Mouse (Mus musculus) thymus, adult 18-20 months (tissue): ENCODE measurements around the gene Fam129c.
A peak's percentile ranks its signal among the peaks of the same experiment; 100 is the strongest.

Experiments used
- DNase-seq, 2 experiments: peaks; one replicate each; pipeline ENCODE4 v3.0.0; 2022; ENCODE audit warnings: mixed read lengths in 2 of 2

Fam129c gene

DNA sequence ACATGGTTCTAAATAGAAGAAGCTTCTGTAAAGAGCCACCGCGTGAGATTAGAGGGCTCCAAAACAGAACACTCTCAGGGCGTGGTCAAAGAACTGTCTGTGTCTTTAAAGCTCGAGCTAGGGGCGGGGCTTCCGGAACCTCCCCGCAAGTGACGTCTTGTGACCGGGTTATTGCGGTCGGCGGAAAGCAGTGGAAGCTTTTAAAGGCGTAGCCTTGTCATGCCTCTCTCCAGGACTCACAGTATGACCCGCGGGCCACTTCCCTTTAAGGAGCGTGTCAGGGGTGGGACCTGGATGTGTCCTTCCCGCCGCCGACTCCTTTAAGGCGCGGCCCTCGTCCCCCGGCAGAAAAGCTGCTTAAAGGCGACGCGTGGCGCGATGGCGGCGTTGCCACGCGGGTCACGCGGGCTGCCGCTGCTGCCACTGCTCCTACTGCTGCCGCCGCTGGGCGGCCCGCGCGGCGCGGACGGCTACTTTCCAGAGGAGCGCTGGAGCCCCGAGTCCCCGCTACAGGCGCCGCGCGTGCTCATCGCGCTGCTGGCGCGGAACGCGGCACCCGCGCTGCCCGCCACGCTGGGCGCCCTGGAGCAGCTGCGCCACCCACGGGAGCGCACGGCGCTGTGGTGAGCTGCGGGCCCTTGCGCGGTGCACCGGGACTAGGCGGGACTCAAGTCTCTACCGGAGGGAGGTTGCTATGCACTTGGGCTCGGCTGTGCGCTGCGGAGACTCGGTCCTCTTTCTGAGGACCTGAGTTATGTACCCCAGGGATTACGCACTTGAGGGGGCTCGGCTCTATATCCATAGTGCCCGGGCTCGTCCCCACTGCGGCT lies 13.6 kb downstream of the Fam129c start, which contains the start of gene Colgalt1:
Gene Colgalt1 (plus strand): TSS at position 177 of the 830 bp plus-strand sequence.
- DNase-seq: peak; percentile 94 to 98

DNA sequence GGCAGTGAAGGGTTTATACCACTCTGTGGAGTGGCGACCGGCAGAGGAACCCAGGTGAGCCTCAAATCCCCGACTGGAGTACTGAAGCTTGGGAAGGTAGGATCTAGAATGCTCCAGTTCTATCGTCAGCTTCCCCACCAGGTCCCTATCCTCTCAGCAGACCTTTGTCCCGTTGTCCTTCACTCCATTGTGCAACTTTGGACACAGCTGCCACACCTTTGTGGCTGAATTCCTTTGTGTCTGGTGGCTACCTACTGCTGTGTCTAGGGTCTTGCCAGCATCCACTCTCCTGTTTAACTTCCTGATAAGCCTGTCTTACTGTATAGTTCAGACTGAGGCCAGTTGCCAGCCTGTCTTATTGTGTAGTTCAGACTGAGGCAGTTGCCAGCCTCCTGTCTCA lies 14.7 kb downstream of the Fam129c start:
- no peak for DNase-seq

DNA sequence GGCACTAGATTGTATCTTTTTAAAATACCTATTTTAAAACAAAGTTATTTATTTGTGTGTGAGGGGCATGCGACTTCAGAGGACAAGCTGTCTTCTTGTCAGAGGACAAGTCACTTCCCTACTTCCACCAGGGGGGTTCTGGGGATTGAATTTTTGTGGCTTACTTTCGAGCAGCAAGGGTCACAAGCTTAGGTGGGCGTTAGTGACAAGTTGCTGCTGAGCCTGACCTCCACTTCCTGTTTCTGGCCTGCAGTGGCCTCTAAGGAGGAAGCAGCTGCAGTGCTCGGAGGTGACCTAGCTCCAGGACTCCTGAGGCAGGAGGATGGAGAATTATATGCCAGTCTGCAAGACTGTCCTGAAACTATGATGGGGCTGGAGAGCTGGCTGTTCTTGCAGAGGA lies 16.0 kb downstream of the Fam129c start:
- no peak for DNase-seq

DNA sequence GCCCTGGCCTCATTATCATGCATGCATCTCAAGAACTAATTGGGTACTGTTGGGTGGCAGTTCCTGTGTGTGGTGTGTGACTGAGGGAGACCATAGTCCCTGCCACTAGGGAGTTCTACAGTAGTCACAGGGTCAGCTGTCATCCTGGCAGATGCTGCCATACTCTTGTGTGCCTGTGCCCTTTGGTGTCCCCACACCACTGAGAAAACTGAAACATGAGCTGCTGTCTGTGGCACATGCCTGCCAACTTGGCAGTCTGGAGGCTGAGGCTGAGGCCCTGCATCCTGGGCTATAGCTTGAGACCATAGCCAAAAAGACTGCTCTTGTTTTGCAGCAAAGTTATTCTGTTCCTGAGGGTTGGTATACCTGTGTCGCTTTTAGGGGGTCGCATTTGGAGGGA lies 22.3 kb downstream of the Fam129c start:
- DNase-seq: no peak

DNA sequence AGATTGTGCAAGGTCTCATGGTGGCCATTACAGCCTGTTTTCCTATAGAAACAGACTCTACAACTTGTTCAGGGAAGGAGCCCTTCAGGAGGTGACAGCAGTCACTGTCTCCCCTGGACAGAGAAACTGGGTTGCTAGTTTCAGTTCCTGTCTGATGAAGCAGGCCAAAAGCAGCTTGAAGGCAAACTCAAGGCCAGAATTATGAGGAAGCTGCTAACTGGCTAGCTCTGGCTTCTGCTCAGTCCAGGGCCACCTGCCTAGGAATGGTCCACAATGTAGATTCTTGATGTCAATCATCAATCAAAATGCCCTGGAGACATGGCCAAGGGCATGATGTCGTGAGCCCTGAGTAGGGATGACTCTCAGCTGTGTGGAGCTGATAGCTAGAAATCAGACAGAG lies 27.6 kb downstream of the Fam129c start:
- DNase-seq: no peak

DNA sequence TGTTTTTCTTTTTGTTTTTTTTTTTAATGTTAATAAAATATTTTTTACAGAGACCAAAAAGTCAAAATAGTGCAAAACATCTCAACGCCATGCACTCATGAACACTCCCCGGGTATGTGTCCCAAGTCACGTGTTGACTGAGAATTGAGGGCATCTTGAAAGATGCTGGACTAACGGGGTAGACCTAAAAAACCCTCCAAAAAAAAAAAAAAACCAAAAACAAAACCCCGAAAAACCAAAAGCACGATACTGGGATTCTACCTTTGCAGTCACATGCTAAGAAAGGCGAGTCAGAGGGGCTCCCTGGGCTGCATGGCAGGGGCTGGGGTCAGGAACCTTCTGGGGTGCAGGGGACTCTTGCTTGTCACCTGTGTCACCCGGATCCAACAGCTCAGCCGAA lies 29.3 kb downstream of the Fam129c start:
- DNase-seq: no peak

DNA sequence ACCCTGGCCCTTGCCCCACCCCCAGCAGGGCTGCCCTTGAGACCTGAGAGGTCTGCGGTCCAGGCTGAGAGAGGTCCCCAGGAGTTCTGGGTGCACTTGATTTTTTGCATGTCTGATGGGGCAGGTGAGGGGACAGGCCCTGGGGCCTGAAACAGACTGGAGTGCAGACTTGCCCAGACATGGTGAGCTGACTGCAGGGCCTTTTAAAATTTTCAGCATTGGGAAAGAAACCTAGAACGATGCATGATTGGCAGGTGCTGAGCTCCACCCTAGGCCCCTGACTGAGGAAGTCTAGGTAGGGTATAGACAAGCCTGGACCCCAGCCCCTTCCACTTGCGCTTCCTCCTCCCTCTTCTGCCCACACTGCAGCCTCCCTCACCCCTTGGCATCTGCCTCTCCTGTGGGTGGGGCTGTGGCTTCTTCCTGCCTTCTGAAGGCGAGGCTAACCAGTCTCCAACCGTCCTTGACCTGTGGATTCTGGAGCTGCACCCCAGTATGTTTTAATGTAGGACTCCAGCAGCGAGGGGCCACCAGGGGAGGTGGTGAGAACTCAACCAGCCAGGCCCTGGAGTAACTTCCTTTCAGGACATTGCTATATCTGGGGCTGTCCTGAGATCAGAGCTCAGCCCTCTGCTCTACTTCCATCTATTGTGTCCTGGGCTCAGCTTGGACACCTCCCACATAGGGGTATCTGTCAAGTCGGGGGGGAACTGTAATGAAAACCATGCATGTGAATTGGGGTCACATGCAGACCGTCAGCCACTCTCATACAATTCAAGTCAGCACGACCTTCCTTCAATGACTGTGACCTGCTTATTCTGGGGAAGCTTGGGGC lies 30.0 kb downstream of the Fam129c start:
- no peak for DNase-seq

DNA sequence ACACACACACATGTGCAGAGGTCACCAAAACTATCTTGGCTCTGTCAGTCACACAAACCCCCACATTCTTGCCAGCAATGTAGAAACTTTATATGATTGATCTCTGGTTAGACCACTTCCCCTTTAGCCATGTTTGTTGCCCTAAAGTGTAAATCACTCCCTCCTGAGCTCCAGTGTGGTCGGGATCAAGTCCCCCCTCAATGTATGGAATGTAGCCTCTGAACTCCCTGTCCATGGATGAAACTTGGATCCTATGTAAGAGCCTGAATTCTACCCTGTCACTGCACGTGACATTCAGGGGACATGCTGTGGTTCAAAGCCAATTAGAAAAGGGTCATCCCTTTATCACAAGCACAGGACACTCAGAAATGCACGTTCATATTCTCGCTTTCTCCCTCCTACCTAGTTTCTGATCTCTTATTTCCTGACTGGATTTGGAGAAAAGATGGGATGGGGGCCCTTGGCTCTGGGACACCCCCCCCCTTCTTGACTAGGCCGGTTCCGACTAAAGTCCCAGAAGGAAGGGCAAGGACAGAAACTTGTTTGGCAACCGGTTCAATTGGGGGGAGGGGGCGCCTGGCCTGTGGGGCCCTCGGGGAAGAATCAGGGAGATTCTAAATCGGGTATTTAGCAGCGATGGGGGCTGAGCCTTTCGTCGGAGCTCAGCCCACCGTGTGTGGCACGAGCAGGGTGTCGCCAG lies 31.1 kb downstream of the Fam129c start:
- no peak for DNase-seq

DNA sequence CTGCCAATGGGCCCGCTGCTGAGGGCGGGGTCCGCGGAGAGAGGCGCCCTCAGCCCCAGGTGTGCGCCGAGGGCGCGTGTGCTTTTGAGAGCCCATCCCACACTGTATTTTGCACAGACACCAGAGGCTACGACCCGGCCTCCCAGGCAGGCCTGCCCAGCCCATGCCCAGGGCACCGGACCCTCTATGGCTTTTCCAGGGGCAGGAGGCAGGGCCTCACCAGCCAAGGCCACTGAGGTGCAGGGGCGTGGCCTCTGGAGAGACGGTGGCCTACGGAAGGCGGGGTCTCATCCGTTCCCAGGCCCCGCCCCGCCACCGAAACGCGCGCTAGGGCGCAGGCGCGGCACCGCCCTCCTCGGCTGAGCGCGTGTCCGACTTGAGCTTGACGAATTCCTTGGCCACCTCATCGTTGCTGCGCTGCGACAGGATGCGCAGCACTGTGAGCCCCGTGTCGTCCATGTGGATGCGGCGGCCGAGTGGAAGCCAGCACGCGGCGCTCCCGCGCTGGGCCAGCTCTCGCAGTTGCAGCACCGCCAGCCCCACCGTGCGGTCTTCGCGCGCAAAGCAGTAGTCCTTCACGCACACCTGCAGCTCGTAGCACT lies 31.7 kb downstream of the Fam129c start:
- peak; percentile 87 to 88 for DNase-seq

DNA sequence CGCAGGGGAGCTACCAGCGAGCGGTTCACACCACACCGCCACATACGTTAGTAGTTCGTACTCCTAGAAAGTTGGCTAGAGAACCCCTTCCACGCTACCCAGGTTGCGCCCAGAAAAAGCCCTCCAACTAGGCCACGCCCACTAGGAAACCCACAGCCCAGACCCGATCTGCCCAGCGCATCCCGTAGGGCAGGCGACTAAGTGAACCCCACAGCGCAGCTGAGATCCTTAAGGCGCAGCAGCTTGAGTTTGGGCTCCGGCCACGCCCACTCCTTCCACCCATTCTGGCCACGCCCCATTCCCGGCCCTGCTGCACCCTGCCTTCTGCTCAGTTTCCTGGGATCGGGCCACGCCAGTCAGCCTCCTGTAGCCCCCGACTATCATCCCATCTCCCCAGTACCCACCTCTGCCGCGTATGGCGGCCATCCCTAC lies 32.3 kb downstream of the Fam129c start:
- DNase-seq: peak; percentile 49 to 59

DNA sequence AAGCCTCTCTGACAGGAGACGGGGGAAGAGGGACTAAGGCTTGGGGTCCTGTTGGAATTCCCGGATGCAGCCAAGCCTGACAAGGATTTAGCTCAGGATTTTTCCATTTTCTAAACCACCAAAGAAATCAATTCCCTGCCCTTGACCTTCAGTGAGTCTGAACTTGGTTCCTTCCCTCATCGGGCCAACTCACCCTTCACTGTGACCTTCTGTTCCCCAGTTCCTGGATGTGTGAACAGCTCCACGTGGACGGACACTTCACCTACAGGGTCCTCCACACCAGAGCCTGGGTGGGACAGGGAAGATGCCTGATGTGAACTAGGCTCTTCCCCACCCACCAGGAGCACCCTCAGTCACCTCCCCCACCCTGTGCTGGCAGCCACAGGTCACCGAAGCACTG lies 33.3 kb downstream of the Fam129c start:
- DNase-seq: no peak

DNA sequence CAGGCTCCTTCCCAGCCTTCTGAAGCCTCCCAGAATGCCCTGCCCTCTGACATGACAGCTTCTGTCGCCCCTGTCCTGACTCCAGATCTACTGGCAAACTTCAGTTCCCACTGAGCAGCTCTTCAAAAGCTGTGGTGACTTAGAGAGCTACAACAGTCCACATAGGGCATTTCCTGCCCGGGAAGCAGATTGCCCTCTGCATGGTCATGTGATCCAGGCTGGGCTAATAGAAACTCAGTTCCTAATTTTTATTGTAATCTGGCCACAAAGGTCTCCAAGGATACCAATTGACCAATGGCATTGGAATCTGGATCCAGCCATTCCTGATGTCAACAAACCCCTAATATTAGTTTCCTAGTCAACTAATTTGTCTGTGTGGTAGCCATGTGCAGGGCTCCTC lies 34.4 kb downstream of the Fam129c start:
- DNase-seq: no peak

DNA sequence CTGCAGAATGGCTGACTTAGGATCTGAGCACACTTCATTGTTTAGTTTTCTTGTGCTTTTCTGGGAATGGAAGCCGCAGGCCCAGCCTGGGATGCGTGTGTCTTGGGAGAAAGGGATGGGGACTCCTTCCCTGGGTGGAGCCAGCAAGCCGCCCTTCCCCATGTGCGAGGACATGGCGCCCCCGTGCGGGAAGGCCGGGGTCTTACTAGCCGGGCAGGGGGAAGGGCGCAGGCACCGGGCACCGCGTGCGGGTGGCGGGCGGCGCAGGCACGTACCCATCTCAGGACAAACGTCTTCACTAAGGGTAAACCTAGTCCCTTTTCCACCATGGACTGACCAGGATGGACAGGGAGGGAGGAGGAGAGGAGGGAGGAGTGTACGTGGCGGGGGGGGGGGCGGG lies 35.7 kb downstream of the Fam129c start:
- DNase-seq: peak; percentile 63 to 68

DNA sequence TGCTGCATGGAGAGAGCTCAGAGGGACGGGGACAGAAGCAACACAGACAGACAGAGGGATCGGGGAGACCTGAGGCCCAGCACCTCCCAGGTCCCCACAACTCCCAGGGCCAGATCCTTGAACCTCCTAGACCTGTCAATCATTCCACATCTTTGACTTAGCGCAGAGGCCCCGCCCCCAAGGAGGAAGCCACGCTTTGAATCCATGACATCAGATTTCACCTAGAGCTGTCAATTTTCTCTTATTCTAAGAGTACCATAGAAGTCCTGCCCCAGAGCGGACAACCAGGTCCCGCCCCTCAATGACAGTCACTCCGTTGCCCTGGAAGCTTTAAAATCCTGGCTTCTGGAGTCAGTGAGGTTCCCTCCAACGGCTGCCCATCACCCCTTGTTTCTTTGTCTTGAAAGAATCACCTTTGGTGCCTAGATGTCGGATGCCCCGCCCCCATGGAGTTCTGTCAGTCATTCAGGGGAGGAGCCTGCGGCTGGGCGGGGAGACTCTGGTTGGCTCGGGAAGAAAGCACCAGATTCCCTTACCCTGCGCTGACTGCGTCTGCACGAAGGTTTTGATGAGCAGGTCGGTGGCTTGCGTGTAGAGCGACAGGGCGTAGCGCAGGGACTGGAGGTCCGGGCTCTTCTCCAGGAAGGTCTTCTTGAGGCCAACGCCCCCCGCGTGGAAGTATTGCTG lies 36.7 kb downstream of the Fam129c start:
- peak; percentile 58 to 76 for DNase-seq

DNA sequence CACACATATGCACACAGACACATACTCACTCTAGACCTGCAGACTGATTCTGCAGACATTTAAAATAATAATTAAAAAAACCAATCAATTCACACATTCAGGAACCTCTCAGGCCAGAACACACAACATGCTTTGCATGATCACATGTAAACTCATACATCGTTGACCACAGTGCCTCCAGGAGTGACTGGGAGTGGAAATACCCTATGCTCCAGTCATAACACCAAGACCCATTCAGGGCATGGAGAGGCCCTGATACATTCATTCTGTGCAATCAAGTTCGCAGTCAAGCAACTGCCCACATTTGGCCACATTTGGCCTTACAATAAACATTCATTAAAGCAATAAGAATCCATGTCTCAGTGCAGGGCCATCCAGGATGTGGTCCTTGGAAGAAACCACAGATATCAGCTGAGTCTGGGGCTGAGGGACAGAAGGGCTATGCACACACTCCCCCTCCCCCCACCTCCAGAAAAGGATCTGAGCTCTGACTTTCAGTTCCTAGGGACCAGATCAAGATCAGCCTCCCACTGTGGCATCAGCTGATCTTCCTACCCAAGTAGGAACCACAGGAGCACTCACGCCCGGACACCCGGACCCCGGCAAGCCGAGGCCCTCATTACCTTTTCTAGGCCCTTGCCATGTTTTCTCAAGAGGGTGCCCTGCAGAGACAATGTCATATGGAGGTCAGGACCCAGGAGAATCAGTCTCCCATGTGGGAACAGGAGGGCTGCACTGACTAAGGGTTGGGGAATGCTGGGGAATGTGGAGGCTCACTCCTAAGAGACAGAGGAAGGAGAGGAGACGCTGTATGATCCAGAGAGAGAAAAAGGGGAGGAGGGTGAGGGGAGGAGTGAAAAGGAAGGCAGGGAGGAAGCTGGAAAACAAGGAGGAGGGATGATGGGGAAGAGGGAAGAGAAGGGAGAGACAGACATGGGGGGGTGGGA lies 40.0 kb downstream of the Fam129c start:
- DNase-seq: no peak

DNA sequence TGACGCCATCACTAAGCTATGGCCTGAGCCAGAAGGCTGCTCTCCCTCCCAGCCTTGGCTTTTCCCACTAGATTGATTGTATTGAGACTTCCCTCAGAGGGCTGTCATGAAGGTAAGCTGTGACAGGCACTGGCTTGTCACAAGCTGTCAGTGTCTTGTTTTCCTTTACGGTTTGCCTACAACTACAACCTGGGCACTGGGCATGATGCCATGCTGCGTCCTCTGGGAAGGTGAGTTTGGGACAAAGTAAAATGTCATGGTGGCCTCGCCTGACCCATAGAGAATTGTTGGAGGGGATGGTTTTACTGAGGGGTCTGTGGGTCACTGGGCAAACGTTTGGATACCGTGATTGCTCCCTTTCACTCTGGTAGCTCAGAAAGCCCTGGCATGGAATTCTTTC lies 40.9 kb downstream of the Fam129c start:
- no peak for DNase-seq

DNA sequence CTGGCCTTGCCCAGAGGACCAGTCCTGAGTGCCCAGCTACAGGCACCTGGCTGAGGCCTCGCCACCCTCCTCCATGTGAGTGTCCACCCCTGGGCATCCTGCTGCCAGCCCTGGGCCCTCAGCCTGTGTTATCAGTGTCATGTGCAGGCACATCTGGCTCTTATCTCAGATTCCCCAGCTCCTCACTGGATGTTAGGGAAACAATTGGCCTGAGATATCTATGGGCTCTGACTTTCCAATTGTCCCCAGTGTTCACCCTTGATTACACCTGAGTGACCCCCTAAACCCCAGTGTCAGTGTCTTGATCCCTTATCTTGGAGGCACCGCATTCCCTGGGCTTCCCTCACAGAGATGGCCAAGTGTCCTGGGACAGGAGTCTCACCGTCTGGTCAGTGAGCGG lies 41.9 kb downstream of the Fam129c start:
- no peak for DNase-seq

DNA sequence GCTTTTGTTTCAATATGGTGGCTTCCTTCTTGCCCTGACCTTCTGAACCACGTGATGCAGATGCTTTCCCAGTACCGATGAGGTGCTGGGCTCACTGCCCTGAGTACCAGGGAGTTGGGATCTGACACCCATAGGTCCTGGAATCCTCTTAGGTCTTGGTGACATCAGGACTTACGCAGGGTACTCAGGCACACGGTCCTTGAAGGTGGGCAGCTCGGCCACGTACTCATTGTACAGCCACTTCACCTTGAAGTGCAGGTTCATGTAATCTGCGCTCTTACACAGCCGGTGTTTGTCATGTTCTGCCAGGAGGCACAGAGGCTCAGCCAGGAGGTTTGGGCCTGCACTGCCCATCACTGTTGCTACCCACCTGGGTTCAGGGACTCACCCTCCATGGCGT lies 48.1 kb downstream of the Fam129c start:
- no peak for DNase-seq

DNA sequence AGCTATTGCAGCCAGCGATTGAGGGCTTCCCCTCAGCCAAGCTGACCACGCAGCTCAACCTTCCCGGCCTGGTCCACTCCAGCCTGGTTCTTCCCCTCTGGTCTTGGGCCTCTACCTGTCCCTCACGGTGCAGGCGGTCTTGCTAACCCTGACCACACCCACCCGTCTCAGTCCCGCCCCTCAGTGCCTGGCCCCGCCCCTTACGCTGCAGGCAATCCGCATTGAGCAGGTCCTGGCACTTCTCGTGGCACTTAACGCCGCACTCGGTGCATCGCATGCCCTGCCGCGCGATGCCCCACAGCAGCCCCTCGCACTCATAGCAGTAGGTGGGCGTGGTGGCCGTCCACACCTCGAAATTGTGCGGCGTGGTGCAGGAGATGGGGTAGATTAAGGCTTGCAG lies 57.2 kb downstream of the Fam129c start:
- DNase-seq: no peak
